Mouse (Mus musculus) hindbrain, embryonic 13.5 days (tissue): ENCODE measurements at regions not wholly inside any gene's neighbourhood (a gene's known extent, or its start where the extent isn't known, plus 50 kb on each side); places are given as distances from the start of the nearest gene placed in this dataset.

ENCODE experiments used
- ATAC-seq: fragments of 200-750 bp; cut with Nextera tagmentation; 2 replicates; pipeline ENCODE4 v1.8.0; 2017; ENCODE audit warnings: moderate TSS enrichment; ENCODE audit not compliant: low FRiP score
- H3K27ac ChIP-seq: fragments of 300-500 bp; sonication (generic); 2 replicates; pipeline ENCODE4 v1.5.1; 2015; ENCODE audit warnings: inconsistent platforms, mild to moderate bottlenecking, moderate library complexity
- H3K27me3 ChIP-seq: fragments of 300-500 bp; sonication (generic); 2 replicates; pipeline ENCODE4 v1.6.1; 2015; ENCODE audit warnings: mild to moderate bottlenecking, inconsistent platforms
- H3K36me3 ChIP-seq: fragments of 300-500 bp; sonication (generic); 2 replicates; pipeline ENCODE4 v1.6.1; 2015; ENCODE audit warnings: mild to moderate bottlenecking, inconsistent platforms
- H3K4me1 ChIP-seq: fragments of 300-500 bp; sonication (generic); replicated peaks from 2 replicates; pipeline ENCODE4 v1.6.1; 2015; ENCODE audit warnings: inconsistent platforms
- H3K4me2 ChIP-seq: fragments of 300-500 bp; sonication (generic); 2 replicates; pipeline ENCODE4 v1.6.1; 2015; ENCODE audit warnings: inconsistent platforms, mild to moderate bottlenecking, moderate library complexity
- H3K4me3 ChIP-seq: fragments of 300-500 bp; sonication (generic); 2 replicates; pipeline ENCODE4 v1.5.1; 2015; ENCODE audit warnings: mild to moderate bottlenecking, inconsistent platforms
- H3K9ac ChIP-seq: fragments of 300-500 bp; sonication (generic); 2 replicates; pipeline ENCODE4 v1.6.1; 2015; ENCODE audit warnings: mild to moderate bottlenecking, inconsistent platforms
- H3K9me3 ChIP-seq: fragments of 300-500 bp; sonication (generic); 2 replicates; pipeline ENCODE4 v1.6.1; 2016; ENCODE audit warnings: inconsistent platforms
- WGBS: fragments of 180-500 bp; shearing (Covaris S2); methylation state at CpG from one replicate; pipeline ENCODE4 v1.1.7; 2015; 5-methylcytosine and 5-hydroxymethylcytosine counted together

- Histone ChIP-seq H3K9me3 (no peaks in the 10 kb centered on the region), H3K27ac (no peak overlapping the region), H3K4me1 (no peaks in the 10 kb centered on the region), H3K9ac (no peak overlapping the region), H3K36me3 (no peaks in the 10 kb centered on the region), H3K27me3 (no peaks in the 10 kb centered on the region), H3K4me3 (no peak overlapping the region), H3K4me2 (no peak overlapping the region)
- WGBS = 78% methylated on average over 5 of the region's 5 CpGs
- ATAC-seq = no peak
Measured at GRCm38 (mm10) chr9:111897626-111898025, 207.5 kb upstream of the Stac start.

- Histone ChIP-seq H3K27me3 (no peaks in the 10 kb centered on the region), H3K4me1 (no peaks in the 10 kb centered on the region), H3K27ac (no peak overlapping the region), H3K4me2 (no peak overlapping the region), H3K4me3 (no peak overlapping the region), H3K9ac (no peak overlapping the region), H3K9me3 (no peaks in the 10 kb centered on the region), H3K36me3 (no peaks in the 10 kb centered on the region)
- 56% methylated on average over 2 of the region's 2 CpGs for WGBS
- ATAC-seq = no peak
Measured at GRCm38 (mm10) chr9:111879710-111880109, 189.6 kb upstream of the Stac start.

- no peak overlapping the region for H3K27ac ChIP-seq
- no peaks in the 10 kb centered on the region for H3K9me3 ChIP-seq
- 78% methylated on average over 5 of the region's 5 CpGs for WGBS
- ATAC-seq = no peak
- H3K9ac ChIP-seq = no peak overlapping the region
- H3K36me3 ChIP-seq = no peaks in the 10 kb centered on the region
- H3K4me2 ChIP-seq = no peak overlapping the region
- H3K4me3 ChIP-seq = no peak overlapping the region
- H3K27me3 ChIP-seq = no peaks in the 10 kb centered on the region
- no peaks in the 10 kb centered on the region for H3K4me1 ChIP-seq
Measured at GRCm38 (mm10) chr9:111876846-111877245, 186.7 kb upstream of the Stac start.

GRCm38 (mm10) chr9:111870466-111870865 lies 180.3 kb upstream of the Stac start:
- H3K9ac ChIP-seq = no peak overlapping the region
- H3K4me1 ChIP-seq = no peaks in the 10 kb centered on the region
- H3K36me3 ChIP-seq = no peaks in the 10 kb centered on the region
- WGBS = 94% methylated on average over 7 of the region's 7 CpGs
- no peak overlapping the region for H3K4me2 ChIP-seq
- no peak for ATAC-seq
- H3K27ac ChIP-seq = no peak overlapping the region
- no peak overlapping the region for H3K4me3 ChIP-seq
- H3K9me3 ChIP-seq = no peaks in the 10 kb centered on the region
- no peaks in the 10 kb centered on the region for H3K27me3 ChIP-seq

- Histone ChIP-seq H3K27me3 (no peaks in the 10 kb centered on the region), H3K9me3 (no peaks in the 10 kb centered on the region), H3K4me3 (no peak overlapping the region), H3K4me1 (no peaks in the 10 kb centered on the region), H3K36me3 (no peaks in the 10 kb centered on the region), H3K9ac (no peak overlapping the region), H3K4me2 (no peak overlapping the region), H3K27ac (no peak overlapping the region)
- no peak for ATAC-seq
- 73% methylated on average over 4 of the region's 4 CpGs for WGBS
Measured at GRCm38 (mm10) chr9:111869801-111870382, 179.7 kb upstream of the Stac start.

GRCm38 (mm10) chr9:111858051-111858450 lies 167.9 kb upstream of the Stac start:
- Histone ChIP-seq H3K27me3 (no peaks in the 10 kb centered on the region), H3K27ac (no peak overlapping the region), H3K36me3 (no peaks in the 10 kb centered on the region), H3K4me3 (no peak overlapping the region), H3K4me1 (no peaks in the 10 kb centered on the region), H3K4me2 (no peak overlapping the region), H3K9me3 (no peaks in the 10 kb centered on the region), H3K9ac (no peak overlapping the region)
- ATAC-seq = no peak
- 75% methylated on average over 2 of the region's 2 CpGs for WGBS

- no peaks in the 10 kb centered on the region for H3K36me3 ChIP-seq
- no peaks in the 10 kb centered on the region for H3K27me3 ChIP-seq
- H3K4me2 ChIP-seq = no peak overlapping the region
- H3K27ac ChIP-seq = no peak overlapping the region
- H3K4me1 ChIP-seq = no peaks in the 10 kb centered on the region
- ATAC-seq = no peak
- H3K4me3 ChIP-seq = no peak overlapping the region
- H3K9ac ChIP-seq = no peak overlapping the region
- no peaks in the 10 kb centered on the region for H3K9me3 ChIP-seq
- 78% methylated on average over 7 of the region's 7 CpGs for WGBS
Measured at GRCm38 (mm10) chr9:111854976-111855375, 164.8 kb upstream of the Stac start.

GRCm38 (mm10) chr9:111846366-111846765 lies 156.2 kb upstream of the Stac start:
- Histone ChIP-seq H3K4me1 (no peaks in the 10 kb centered on the region), H3K9me3 (no peaks in the 10 kb centered on the region), H3K9ac (no peak overlapping the region), H3K4me2 (no peak overlapping the region), H3K4me3 (no peak overlapping the region), H3K36me3 (no peaks in the 10 kb centered on the region), H3K27me3 (no peaks in the 10 kb centered on the region), H3K27ac (no peak overlapping the region)
- no peak for ATAC-seq
- WGBS = 95% methylated on average over 10 of the region's 10 CpGs

- H3K36me3 ChIP-seq = no peaks in the 10 kb centered on the region
- H3K9ac ChIP-seq = no peak overlapping the region
- no peaks in the 10 kb centered on the region for H3K4me1 ChIP-seq
- WGBS = 88% methylated on average over 6 of the region's 6 CpGs
- no peak overlapping the region for H3K27ac ChIP-seq
- no peak overlapping the region for H3K4me3 ChIP-seq
- H3K9me3 ChIP-seq = no peaks in the 10 kb centered on the region
- H3K4me2 ChIP-seq = no peak overlapping the region
- no peaks in the 10 kb centered on the region for H3K27me3 ChIP-seq
- no peak for ATAC-seq
Measured at GRCm38 (mm10) chr9:111841151-111841550, 151.0 kb upstream of the Stac start.

- Histone ChIP-seq H3K27me3 (no peaks in the 10 kb centered on the region), H3K4me1 (no peaks in the 10 kb centered on the region), H3K9ac (no peak overlapping the region), H3K27ac (no peak overlapping the region), H3K36me3 (no peaks in the 10 kb centered on the region), H3K4me2 (no peak overlapping the region), H3K4me3 (no peak overlapping the region), H3K9me3 (no peaks in the 10 kb centered on the region)
- WGBS = 75% methylated on average over 7 of the region's 7 CpGs
- no peak for ATAC-seq
Measured at GRCm38 (mm10) chr9:111838069-111838820, 148.1 kb upstream of the Stac start.

GRCm38 (mm10) chr9:111822094-111822493 lies 131.9 kb upstream of the Stac start:
- Histone ChIP-seq H3K4me1 (no peaks in the 10 kb centered on the region), H3K27me3 (no peaks in the 10 kb centered on the region), H3K4me3 (no peak overlapping the region), H3K9me3 (no peaks in the 10 kb centered on the region), H3K9ac (no peak overlapping the region), H3K27ac (no peak overlapping the region), H3K4me2 (no peak overlapping the region), H3K36me3 (no peaks in the 10 kb centered on the region)
- no peak for ATAC-seq
- WGBS = 86% methylated on average over 1 of the region's 1 CpGs

- H3K27me3 ChIP-seq = no peaks in the 10 kb centered on the region
- no peaks in the 10 kb centered on the region for H3K36me3 ChIP-seq
- H3K9me3 ChIP-seq = no peaks in the 10 kb centered on the region
- no peaks in the 10 kb centered on the region for H3K4me1 ChIP-seq
- H3K27ac ChIP-seq = no peak overlapping the region
- no peak overlapping the region for H3K4me2 ChIP-seq
- no peak overlapping the region for H3K9ac ChIP-seq
- WGBS = 75% methylated on average over 4 of the region's 4 CpGs
- no peak overlapping the region for H3K4me3 ChIP-seq
- ATAC-seq = no peak
Measured at GRCm38 (mm10) chr9:111817461-111817860, 127.3 kb upstream of the Stac start.

- H3K4me1 ChIP-seq = no peaks in the 10 kb centered on the region
- H3K9me3 ChIP-seq = no peaks in the 10 kb centered on the region
- WGBS = 87% methylated on average over 6 of the region's 6 CpGs
- H3K36me3 ChIP-seq = no peaks in the 10 kb centered on the region
- no peak for ATAC-seq
- no peak overlapping the region for H3K9ac ChIP-seq
- no peak overlapping the region for H3K4me2 ChIP-seq
- no peaks in the 10 kb centered on the region for H3K27me3 ChIP-seq
- H3K27ac ChIP-seq = no peak overlapping the region
- no peak overlapping the region for H3K4me3 ChIP-seq
Measured at GRCm38 (mm10) chr9:111804931-111805330, 114.8 kb upstream of the Stac start.
